Mouse (Mus musculus) testis, postnatal 10 days (tissue): ENCODE data around the gene Atp6v0c.

ENCODE experiments used
- DNase-seq: peaks from one replicate; pipeline ENCODE4 v3.0.0; 2021; ENCODE audit warnings: low spot score

The Atp6v0c gene

GRCm38 (mm10) chr17:24169317-24170065 is at the start of gene Atp6v0c:
TSS of gene Atp6v0c (minus strand) at chr17:24169702.
- peak; percentile 97 for DNase-seq

GRCm38 (mm10) chr17:24216836-24217235 is 47.3 kb upstream of the Atp6v0c start:
- no peak for DNase-seq

GRCm38 (mm10) chr17:24213186-24213585 is 43.7 kb upstream of the Atp6v0c start:
- no peak for DNase-seq

GRCm38 (mm10) chr17:24212441-24213018 is 43.0 kb upstream of the Atp6v0c start:
- no peak for DNase-seq

GRCm38 (mm10) chr17:24211631-24212440 is 42.3 kb upstream of the Atp6v0c start:
- DNase-seq, result peak; percentile 72

GRCm38 (mm10) chr17:24210591-24210990 is 41.1 kb upstream of the Atp6v0c start:
- DNase-seq, result no peak

- no peak for DNase-seq
These were observed 40.4 kb upstream of the Atp6v0c start for GRCm38 (mm10) chr17:24209916-24210240.

GRCm38 (mm10) chr17:24209043-24209915 is 39.8 kb upstream of the Atp6v0c start, which contains the start of gene Ntn3:
TSS of gene Ntn3 (minus strand) at chr17:24209531.
- DNase-seq, result peak; percentile 82

GRCm38 (mm10) chr17:24208641-24209042 is 39.1 kb upstream of the Atp6v0c start:
- DNase-seq, result peak; percentile 65

GRCm38 (mm10) chr17:24207768-24208640 is 38.5 kb upstream of the Atp6v0c start:
- DNase-seq, result no peak

GRCm38 (mm10) chr17:24206451-24207351 is 37.2 kb upstream of the Atp6v0c start:
- DNase-seq, result peak; percentile 73

GRCm38 (mm10) chr17:24205908-24206361 is 36.4 kb upstream of the Atp6v0c start:
- peak; percentile 64 for DNase-seq

- DNase-seq, result peak; percentile 96
These were observed 35.9 kb upstream of the Atp6v0c start, which contains the start of gene Tbc1d24 for GRCm38 (mm10) chr17:24205284-24205888. TSS of gene Tbc1d24 (minus strand) at chr17:24205562.

- no peak for DNase-seq
These were observed 35.3 kb upstream of the Atp6v0c start for GRCm38 (mm10) chr17:24204846-24205245.

GRCm38 (mm10) chr17:24203611-24204534 is 34.4 kb upstream of the Atp6v0c start:
- DNase-seq, result no peak

GRCm38 (mm10) chr17:24203068-24203467 is 33.6 kb upstream of the Atp6v0c start:
- no peak for DNase-seq

GRCm38 (mm10) chr17:24201092-24201491 is 31.6 kb upstream of the Atp6v0c start:
- no peak for DNase-seq

GRCm38 (mm10) chr17:24199741-24200140 is 30.2 kb upstream of the Atp6v0c start:
- no peak for DNase-seq
